Mouse (Mus musculus) heart, embryonic 15.5 days (tissue): Measurements from ENCODE around the gene Oas2. TPM values are rescaled to one million over a fixed set of nuclear protein-coding genes. Genes with fewer than 3 reads are reported as not detected.

Experiments used
- ATAC-seq: fragments of 200-750 bp; cut with Nextera tagmentation; replicated peaks from 2 replicates; pipeline ENCODE4 v1.8.0; 2017; ENCODE audit warnings: low read depth, moderate TSS enrichment; ENCODE audit not compliant: insufficient number of reproducible peaks, insufficient read depth, low FRiP score
- H3K27ac ChIP-seq: fragments of 300-500 bp; sonication (generic); 2 replicates; pipeline ENCODE4 v1.5.1; 2015; ENCODE audit warnings: mild to moderate bottlenecking, inconsistent platforms
- H3K27me3 ChIP-seq: fragments of 300-500 bp; sonication (generic); 2 replicates; pipeline ENCODE4 v1.6.1; 2015; ENCODE audit warnings: inconsistent platforms
- H3K36me3 ChIP-seq: fragments of 300-500 bp; sonication (generic); 2 replicates; pipeline ENCODE4 v1.6.1; 2015; ENCODE audit warnings: mild to moderate bottlenecking, inconsistent platforms
- H3K4me1 ChIP-seq: fragments of 300-500 bp; sonication (generic); replicated peaks from 2 replicates; pipeline ENCODE4 v1.6.1; 2015; ENCODE audit warnings: inconsistent platforms
- H3K4me2 ChIP-seq: fragments of 300-500 bp; sonication (generic); 2 replicates; pipeline ENCODE4 v1.6.1; 2015; ENCODE audit warnings: inconsistent platforms, mild to moderate bottlenecking, moderate library complexity
- H3K4me3 ChIP-seq: fragments of 300-500 bp; sonication (generic); 2 replicates; pipeline ENCODE4 v1.5.1; 2015; ENCODE audit warnings: mild to moderate bottlenecking, inconsistent platforms
- H3K9ac ChIP-seq: fragments of 300-500 bp; sonication (generic); 2 replicates; pipeline ENCODE4 v1.6.1; 2015; ENCODE audit warnings: mild to moderate bottlenecking, inconsistent platforms
- H3K9me3 ChIP-seq: fragments of 300-500 bp; sonication (generic); replicated peaks from 2 replicates; pipeline ENCODE4 v1.6.1; 2016; ENCODE audit warnings: inconsistent platforms
- WGBS: fragments of 180-500 bp; shearing (Covaris S2); methylation state at CpG from one replicate; pipeline ENCODE4 v1.1.7; 2015; ENCODE audit warnings: mixed read lengths; 5-methylcytosine and 5-hydroxymethylcytosine counted together
- polyA plus RNA-seq: library from polyadenylated mRNA; unstranded; fragments of >200 nt; fragmentation: Nextera tagmentation; extraction: Ambion mirVana; gene quantifications from 2 replicates; pipeline ENCODE4 v1.2.1, GENCODE M21; 2015

The Oas2 gene
- polyA plus RNA-seq, 1 experiment from 2014 or later: 0.30 TPM

DNA sequence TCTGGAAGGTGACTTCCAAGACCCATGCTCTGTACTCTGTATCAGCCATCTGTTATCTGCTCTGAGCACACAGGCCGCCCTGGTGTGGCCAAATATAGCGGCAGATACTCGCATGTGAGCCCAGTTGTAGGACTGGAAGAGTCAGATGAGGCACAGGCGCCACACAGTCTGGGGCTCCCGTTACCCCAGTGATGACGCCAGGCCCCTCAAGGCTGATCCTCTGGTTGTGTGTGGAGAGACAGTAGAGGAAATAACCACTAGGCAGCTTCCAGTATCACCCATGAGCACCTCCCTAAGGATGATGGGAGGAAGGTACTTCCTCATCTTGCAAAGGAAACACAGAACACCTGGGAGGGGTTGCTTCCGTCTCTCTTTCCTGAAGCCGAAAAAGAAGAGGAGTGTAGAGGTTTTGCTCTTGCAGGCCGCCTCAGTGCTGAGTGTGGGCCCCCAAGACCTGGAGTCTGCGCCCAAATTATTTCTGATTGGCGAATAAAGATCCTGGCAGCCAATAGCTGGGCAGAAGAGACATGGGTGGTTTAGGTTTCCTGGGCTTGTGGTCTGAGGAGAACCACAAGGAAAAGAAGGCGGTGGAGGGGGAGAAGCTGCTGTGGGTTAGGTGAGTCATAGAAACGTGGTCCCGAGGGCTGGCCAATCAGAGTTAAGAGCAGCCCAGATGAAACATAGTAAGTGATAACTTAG is 25.8 kb upstream of the Oas2 start:
- no peaks in the 10 kb centered on the region for H3K9me3 ChIP-seq
- H3K27ac ChIP-seq: peak overlapping the region; percentile 60
- H3K4me1 ChIP-seq: peaks cover 29% of the 10 kb centered on the region
- WGBS: 50% methylated on average over 14 of the region's 14 CpGs
- 0 out of 2 replicates have a peak overlapping the region, but pooled peaks have one; percentile 21 for H3K4me2 ChIP-seq
- H3K4me3 ChIP-seq: no peak overlapping the region
- no peaks in the 10 kb centered on the region for H3K36me3 ChIP-seq
- no peaks in the 10 kb centered on the region for H3K27me3 ChIP-seq
- ATAC-seq: no peak
- H3K9ac ChIP-seq: no peak overlapping the region

DNA sequence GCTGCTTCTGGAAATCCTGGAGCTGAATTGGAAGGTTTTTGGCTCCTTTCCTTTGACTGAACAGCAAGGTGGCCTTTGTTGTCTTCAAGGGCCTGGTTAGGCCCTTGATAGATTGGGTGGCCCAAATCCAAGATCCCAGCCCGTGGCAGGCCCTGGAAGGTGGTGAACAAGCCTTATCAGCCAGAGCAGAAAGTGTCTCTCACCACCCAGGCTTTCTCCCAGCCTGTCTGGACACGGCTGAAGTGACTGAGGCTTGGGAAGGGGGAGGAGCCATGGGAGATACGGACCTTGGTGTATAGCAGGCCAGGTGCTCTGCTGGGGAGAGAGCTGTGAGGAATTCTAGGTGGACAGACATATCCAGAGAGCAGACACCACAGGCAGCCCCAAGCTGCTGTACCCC is 19.7 kb upstream of the Oas2 start:
- 34% methylated on average over 3 of the region's 3 CpGs for WGBS
- no peak for ATAC-seq
- H3K27me3 ChIP-seq: no peaks in the 10 kb centered on the region
- no peaks in the 10 kb centered on the region for H3K36me3 ChIP-seq
- no peaks in the 10 kb centered on the region for H3K4me1 ChIP-seq
- H3K27ac ChIP-seq: no peak overlapping the region
- H3K4me3 ChIP-seq: no peak overlapping the region
- H3K4me2 ChIP-seq: no peak overlapping the region
- no peaks in the 10 kb centered on the region; the same call in 1 of the 2 replicates for H3K9me3 ChIP-seq
- H3K9ac ChIP-seq: no peak overlapping the region

GRCm38 (mm10) chr5:120765010-120765409 is 15.4 kb upstream of the Oas2 start:
- H3K9ac ChIP-seq: no peak overlapping the region
- H3K9me3 ChIP-seq: no peaks in the 10 kb centered on the region; the same call in 1 of the 2 replicates
- peaks cover 6% of the 10 kb centered on the region; the same call in 1 of the 2 replicates for H3K4me1 ChIP-seq
- WGBS: 61% methylated on average over 8 of the region's 8 CpGs
- H3K4me2 ChIP-seq: no peak overlapping the region
- 0 out of 2 replicates have a peak, but pooled peaks cover 4% of the 10 kb centered on the region for H3K27me3 ChIP-seq
- H3K4me3 ChIP-seq: no peak overlapping the region
- no peak overlapping the region for H3K27ac ChIP-seq
- no peak for ATAC-seq
- no peaks in the 10 kb centered on the region for H3K36me3 ChIP-seq

GRCm38 (mm10) chr5:120761901-120762300 is 12.2 kb upstream of the Oas2 start:
- Histone ChIP-seq H3K4me3 (no peak overlapping the region), H3K27me3 (0 out of 2 replicates have a peak, but pooled peaks cover 4% of the 10 kb centered on the region), H3K4me1 (peaks cover 6% of the 10 kb centered on the region; the same call in 1 of the 2 replicates), H3K9me3 (no peaks in the 10 kb centered on the region), H3K4me2 (peak overlapping the region; percentile 10; the same call in 1 of the 2 replicates), H3K36me3 (no peaks in the 10 kb centered on the region), H3K27ac (peak overlapping the region; percentile 34; the same call in 1 of the 2 replicates), H3K9ac (no peak overlapping the region)
- WGBS: 21% methylated on average over 6 of the region's 6 CpGs
- 0 out of 2 replicates have a peak, but pooled peaks have one; percentile 27 for ATAC-seq

DNA sequence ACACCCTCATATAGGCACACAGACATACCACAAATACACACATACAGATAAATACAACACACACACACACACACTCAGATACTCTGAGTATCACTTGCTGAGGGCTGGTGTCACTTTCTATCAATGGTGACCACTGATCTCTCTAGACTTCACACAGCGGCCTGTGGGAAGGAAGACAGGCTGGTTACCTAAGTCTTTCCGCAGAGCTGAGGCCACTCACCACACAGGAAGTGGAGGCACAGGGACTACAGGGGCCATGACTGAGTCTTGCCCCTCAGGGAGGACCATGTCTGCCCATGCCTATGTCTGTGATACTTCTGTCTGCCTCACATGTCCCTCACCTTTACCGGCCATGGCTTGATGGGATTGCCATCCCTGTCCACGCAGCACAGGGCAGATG is 4.6 kb upstream of the Oas2 start:
- 78% methylated on average over 4 of the region's 4 CpGs for WGBS
- H3K36me3 ChIP-seq: no peaks in the 10 kb centered on the region
- H3K27ac ChIP-seq: no peak overlapping the region
- no peak for ATAC-seq
- H3K9ac ChIP-seq: no peak overlapping the region
- no peak overlapping the region for H3K4me3 ChIP-seq
- no peaks in the 10 kb centered on the region for H3K4me1 ChIP-seq
- no peaks in the 10 kb centered on the region for H3K9me3 ChIP-seq
- H3K4me2 ChIP-seq: no peak overlapping the region
- H3K27me3 ChIP-seq: no peaks in the 10 kb centered on the region

DNA sequence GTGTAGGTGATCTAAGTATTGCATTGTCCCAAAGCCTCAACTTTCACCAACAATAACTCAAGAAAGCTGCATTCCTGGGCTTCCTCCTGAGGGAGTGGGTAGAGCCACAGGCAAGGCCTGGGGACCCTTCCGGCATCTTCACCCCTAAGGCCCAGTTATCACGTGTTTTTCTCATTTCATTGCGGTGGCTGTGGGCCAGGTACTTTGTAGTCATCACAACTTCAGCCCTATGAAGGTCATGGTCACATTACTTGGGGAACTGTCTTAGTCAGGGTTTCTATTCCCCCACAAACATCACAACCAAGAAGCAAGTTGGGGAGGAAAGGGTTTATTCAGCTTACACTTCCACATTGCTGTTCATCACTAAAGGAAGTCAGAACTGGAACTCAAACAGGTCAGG is 3.1 kb upstream of the Oas2 start:
- H3K9me3 ChIP-seq: no peaks in the 10 kb centered on the region
- no peak for ATAC-seq
- 70% methylated on average over 3 of the region's 3 CpGs for whole genome bisulfite sequencing
- H3K9ac ChIP-seq: no peak overlapping the region
- H3K4me2 ChIP-seq: no peak overlapping the region
- H3K4me3 ChIP-seq: no peak overlapping the region
- no peak overlapping the region for H3K27ac ChIP-seq
- no peaks in the 10 kb centered on the region for H3K27me3 ChIP-seq
- no peaks in the 10 kb centered on the region for H3K4me1 ChIP-seq
- no peaks in the 10 kb centered on the region for H3K36me3 ChIP-seq

- H3K9me3 ChIP-seq: no peaks in the 10 kb centered on the region
- no peak overlapping the region for H3K4me2 ChIP-seq
- no peak overlapping the region for H3K27ac ChIP-seq
- H3K9ac ChIP-seq: no peak overlapping the region
- peaks cover 7% of the 10 kb centered on the region; the same call in 1 of the 2 replicates for H3K27me3 ChIP-seq
- no peak overlapping the region for H3K4me3 ChIP-seq
- no peaks in the 10 kb centered on the region for H3K36me3 ChIP-seq
- ATAC-seq: no peak
- 65% methylated on average over 3 of the region's 3 CpGs for WGBS
- H3K4me1 ChIP-seq: no peaks in the 10 kb centered on the region
Observed at GRCm38 (mm10) chr5:120751206-120751605, 1.6 kb upstream of the Oas2 start.

DNA sequence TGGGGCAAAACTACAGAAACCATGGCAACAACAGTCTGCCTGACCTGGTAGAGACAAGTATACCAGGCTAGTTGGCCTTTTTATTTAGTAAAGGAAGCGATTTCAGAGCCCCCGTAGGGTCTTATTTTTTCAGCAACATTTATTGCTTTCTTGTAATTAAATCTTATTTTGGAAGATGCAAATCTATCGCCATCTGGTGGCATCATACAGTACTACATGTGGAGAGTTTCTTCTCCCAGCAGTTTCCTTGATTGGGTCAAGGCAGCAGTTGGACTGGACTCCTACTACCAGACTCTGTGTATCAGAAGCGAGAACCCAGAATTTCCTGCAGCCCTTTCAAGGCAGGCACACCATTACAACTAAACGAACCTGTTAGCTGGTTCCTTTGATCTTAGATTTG is 3.2 kb downstream of the Oas2 start:
- no peak overlapping the region for H3K27ac ChIP-seq
- no peak overlapping the region for H3K4me3 ChIP-seq
- peaks cover 25% of the 10 kb centered on the region for H3K27me3 ChIP-seq
- H3K9ac ChIP-seq: no peak overlapping the region
- WGBS: 16% methylated on average over 5 of the region's 5 CpGs
- no peak for ATAC-seq
- H3K4me2 ChIP-seq: no peak overlapping the region
- H3K4me1 ChIP-seq: no peaks in the 10 kb centered on the region
- H3K36me3 ChIP-seq: no peaks in the 10 kb centered on the region
- H3K9me3 ChIP-seq: no peaks in the 10 kb centered on the region

DNA sequence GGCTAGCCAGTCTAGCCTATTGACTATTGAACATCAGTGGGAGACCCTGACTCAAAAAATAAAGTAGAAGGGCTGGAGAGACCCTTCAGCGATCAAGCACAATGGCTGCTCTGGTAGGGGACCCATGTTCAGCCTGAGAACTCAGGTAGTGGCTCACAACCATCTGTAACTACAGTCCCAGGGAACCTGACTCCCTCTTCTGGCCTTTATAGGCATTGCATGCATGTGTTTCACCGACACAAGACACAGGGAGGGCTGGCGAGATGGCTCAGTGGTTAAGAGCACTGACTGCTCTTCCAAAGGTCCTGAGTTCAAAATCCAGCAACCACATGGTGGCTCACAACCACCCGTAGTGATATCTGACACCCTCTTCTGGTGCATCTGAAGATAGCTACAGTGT is 7.5 kb downstream of the Oas2 start:
- peaks cover 31% of the 10 kb centered on the region for H3K27me3 ChIP-seq
- H3K4me1 ChIP-seq: no peaks in the 10 kb centered on the region
- no peak overlapping the region for H3K4me2 ChIP-seq
- H3K9ac ChIP-seq: no peak overlapping the region
- H3K4me3 ChIP-seq: no peak overlapping the region
- no peaks in the 10 kb centered on the region for H3K36me3 ChIP-seq
- no peak for ATAC-seq
- 36% methylated on average over 4 of the region's 4 CpGs for WGBS
- no peak overlapping the region for H3K27ac ChIP-seq
- H3K9me3 ChIP-seq: no peaks in the 10 kb centered on the region

- Histone ChIP-seq H3K27me3 (0 out of 2 replicates have a peak, but pooled peaks cover 6% of the 10 kb centered on the region), H3K36me3 (no peaks in the 10 kb centered on the region), H3K4me3 (no peak overlapping the region), H3K9me3 (no peaks in the 10 kb centered on the region), H3K27ac (no peak overlapping the region), H3K4me1 (no peaks in the 10 kb centered on the region), H3K4me2 (no peak overlapping the region), H3K9ac (no peak overlapping the region)
- 65% methylated on average over 14 of the region's 14 CpGs for WGBS
- ATAC-seq: no peak
Observed at GRCm38 (mm10) chr5:120734380-120734990, 15.2 kb downstream of the Oas2 start.

DNA sequence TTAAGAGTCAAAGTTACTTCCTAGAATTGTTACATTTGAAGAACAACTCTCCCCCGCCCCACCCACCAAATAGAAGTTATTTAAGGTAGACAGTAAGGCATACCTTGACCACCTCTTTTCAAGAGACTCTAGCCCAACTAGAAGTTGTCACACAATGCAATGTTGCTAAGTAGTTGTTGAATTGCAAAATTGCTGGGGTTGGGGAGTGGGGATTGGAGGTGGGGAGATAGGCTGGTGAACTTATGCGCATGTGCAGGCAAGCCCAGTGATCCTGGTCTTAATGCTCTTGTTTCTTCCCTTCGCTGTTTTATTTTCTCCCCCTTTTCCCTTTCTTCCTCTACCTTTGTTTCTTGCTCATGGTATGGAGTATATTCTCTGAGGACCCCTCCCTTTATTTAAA is 16.0 kb downstream of the Oas2 start:
- Histone ChIP-seq H3K4me2 (no peak overlapping the region), H3K4me3 (no peak overlapping the region), H3K36me3 (no peaks in the 10 kb centered on the region), H3K4me1 (no peaks in the 10 kb centered on the region), H3K9me3 (no peaks in the 10 kb centered on the region), H3K27ac (no peak overlapping the region), H3K9ac (no peak overlapping the region), H3K27me3 (0 out of 2 replicates have a peak, but pooled peaks cover 3% of the 10 kb centered on the region)
- ATAC-seq: no peak
- WGBS: 87% methylated on average over 3 of the region's 3 CpGs
